Mouse (Mus musculus) spleen, adult 2 months (tissue): Measurements from ENCODE around the gene Inpp1. TPM values are rescaled to one million over a fixed set of nuclear protein-coding genes. Genes with fewer than 3 reads are reported as not detected.
A peak's percentile ranks its signal among the peaks of the same experiment; 100 is the strongest.

Experiments
- DNase-seq, 2 experiments: peaks; one replicate each; pipeline versions ENCODE4 v3.0.0 to v3.0.0-alpha.2; 2012 to 2021; ENCODE audit warnings: low spot score in 2 of 2, low read depth in 1 of 2
- H3K27ac ChIP-seq: fragments of 200-500 bp; 2 replicates; pipeline ENCODE4 v1.5.1; 2012; ENCODE audit warnings: low read length, inconsistent platforms; ENCODE audit not compliant: insufficient read depth
- H3K27me3 ChIP-seq: fragments of 200-500 bp; 2 replicates; pipeline ENCODE4 v1.6.1; 2012; ENCODE audit warnings: mild to moderate bottlenecking, moderate library complexity, low read length, inconsistent platforms; ENCODE audit not compliant: control insufficient read depth, insufficient read depth
- H3K36me3 ChIP-seq: fragments of 200-500 bp; 2 replicates; pipeline ENCODE4 v1.6.1; 2012; ENCODE audit warnings: mild to moderate bottlenecking, low read length, inconsistent platforms; ENCODE audit not compliant: control insufficient read depth, insufficient read depth
- H3K4me1 ChIP-seq: fragments of 200-500 bp; 2 replicates; pipeline ENCODE4 v1.6.1; 2011; ENCODE audit warnings: inconsistent platforms; ENCODE audit not compliant: control insufficient read depth, insufficient read depth, insufficient read length
- H3K4me3 ChIP-seq: fragments of 200-500 bp; 2 replicates; pipeline ENCODE4 v1.5.1; 2011; ENCODE audit warnings: mild to moderate bottlenecking, inconsistent platforms; ENCODE audit not compliant: insufficient read depth, insufficient read length; ENCODE audit errors: extremely low read depth
- CTCF ChIP-seq: fragments of 200-500 bp; IDR thresholded peaks from 2 replicates; pipeline ENCODE4 v1.5.1; 2011; ENCODE audit warnings: mild to moderate bottlenecking, inconsistent platforms; ENCODE audit not compliant: insufficient read depth, insufficient read length, insufficient replicate concordance; ENCODE audit errors: extremely low read depth
- POLR2A ChIP-seq: fragments of 200-500 bp; IDR thresholded peaks from 2 replicates; pipeline ENCODE4 v1.6.1; 2011; ENCODE audit warnings: low read depth, low read length, inconsistent platforms
- WGBS: fragments of 180-500 bp; shearing (Covaris S2); methylation state at CpG from one replicate; pipeline ENCODE4 v1.1.7; 2018; 5-methylcytosine and 5-hydroxymethylcytosine counted together
- polyA plus RNA-seq: library from polyadenylated mRNA; depleted of rRNA; stranded (reverse); fragments of >200 nt; gene quantifications from 2 replicates; pipeline ENCODE4 v1.2.3, GENCODE M21; 2012

Inpp1 gene
- polyA plus RNA-seq, 1 experiment, result 11.3 TPM

- no peaks in the 10 kb centered on the region for H3K27me3 ChIP-seq
- no peak for TF ChIP-seq CTCF
- TF ChIP-seq POLR2A, result no peak
- peaks cover 21% of the 10 kb centered on the region for H3K36me3 ChIP-seq
- DNase-seq, result no peak
- peaks cover 5% of the 10 kb centered on the region for H3K4me1 ChIP-seq
- no peak overlapping the region for H3K27ac ChIP-seq
- H3K4me3 ChIP-seq, result no peak overlapping the region
- WGBS, result 88% methylated on average over 2 of the region's 2 CpGs
These were observed 21.6 kb downstream of the Inpp1 start for GRCm38 (mm10) chr1:52795927-52796326.

DNA sequence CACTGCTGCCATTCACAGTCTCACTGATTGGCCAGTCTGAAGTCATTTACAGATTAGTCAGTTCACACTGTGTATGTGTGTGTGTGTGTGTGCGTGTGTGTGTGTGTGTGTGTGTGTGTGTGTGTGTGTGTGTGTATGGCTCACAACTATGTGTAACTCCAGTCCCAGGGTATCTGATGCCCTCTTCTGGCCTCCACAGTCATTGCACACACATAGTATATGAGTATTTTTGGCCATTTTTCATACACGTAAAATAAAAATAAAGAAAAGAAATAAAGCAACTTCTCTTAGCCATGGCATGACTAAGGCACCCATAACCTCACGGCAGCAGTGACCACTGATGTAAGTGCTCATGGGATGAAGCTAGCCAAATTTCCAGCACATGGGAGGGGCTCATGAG, 23.8 kb downstream of the Inpp1 start:
- WGBS, result 85% methylated on average over 3 of the region's 3 CpGs

DNA sequence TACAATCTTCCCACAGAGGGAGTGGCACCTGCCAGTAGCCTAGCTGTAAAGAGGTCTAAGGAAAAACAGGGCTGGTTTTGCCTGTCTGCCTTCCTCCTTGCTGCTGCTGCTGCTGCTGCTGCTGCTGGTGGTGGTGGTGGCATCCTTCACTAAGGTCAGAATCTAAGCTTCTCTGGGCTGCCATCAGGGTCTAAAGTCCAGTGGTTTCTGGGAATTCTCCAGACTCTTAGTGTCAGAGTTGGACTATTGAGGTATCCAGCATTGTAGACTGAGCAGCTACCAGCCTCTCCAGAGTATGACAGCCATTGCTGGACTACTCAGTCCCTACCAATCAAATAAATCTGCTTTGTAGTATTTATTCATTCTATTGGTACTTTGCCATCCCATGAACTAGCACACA, 24.8 kb downstream of the Inpp1 start:
- DNase-seq, result no peak
- no peaks in the 10 kb centered on the region for H3K4me1 ChIP-seq
- H3K27ac ChIP-seq, result no peak overlapping the region
- TF ChIP-seq POLR2A (no peak), CTCF (no peak)
- H3K36me3 ChIP-seq, result peaks cover 35% of the 10 kb centered on the region
- H3K27me3 ChIP-seq, result no peaks in the 10 kb centered on the region
- no peak overlapping the region for H3K4me3 ChIP-seq

More for the DNA sequence above, 23.8 kb downstream of the Inpp1 start:
- DNase-seq, result no peak
- no peak overlapping the region for H3K27ac ChIP-seq
- H3K27me3 ChIP-seq, result no peaks in the 10 kb centered on the region
- no peaks in the 10 kb centered on the region; the same call in 1 of the 2 replicates for H3K4me1 ChIP-seq
- H3K4me3 ChIP-seq, result no peak overlapping the region
- TF ChIP-seq POLR2A, result no peak
- no peak for TF ChIP-seq CTCF
- peaks cover 35% of the 10 kb centered on the region for H3K36me3 ChIP-seq

DNA sequence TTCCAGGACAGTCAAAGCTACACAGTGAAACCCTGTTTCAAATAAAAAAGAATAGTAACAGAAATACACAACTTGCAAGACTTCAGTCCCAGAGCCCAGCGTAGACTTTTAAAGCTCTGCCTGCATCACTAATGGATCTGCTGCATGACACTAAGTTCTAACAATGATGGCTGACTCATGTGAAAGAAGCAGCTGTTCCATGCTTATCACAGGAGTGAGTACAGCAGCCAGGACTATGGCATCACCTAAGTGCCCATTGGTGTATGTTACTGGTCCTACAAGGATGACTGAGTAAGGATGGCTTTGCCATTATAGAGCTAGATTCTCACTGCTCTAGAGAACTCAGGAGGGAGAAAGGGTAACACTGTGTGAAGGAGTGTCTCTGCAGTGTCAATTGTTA, 30.2 kb downstream of the Inpp1 start:
- H3K36me3 ChIP-seq, result peaks cover 20% of the 10 kb centered on the region
- no peaks in the 10 kb centered on the region for H3K4me1 ChIP-seq
- TF ChIP-seq CTCF (no peak), POLR2A (no peak)
- H3K4me3 ChIP-seq, result no peak overlapping the region
- H3K27ac ChIP-seq, result no peak overlapping the region
- H3K27me3 ChIP-seq, result no peaks in the 10 kb centered on the region
- WGBS, result 95% methylated on average over 1 of the region's 1 CpGs
- DNase-seq, result no peak

- no peak overlapping the region for H3K27ac ChIP-seq
- 83% methylated on average over 7 of the region's 7 CpGs for WGBS
- no peaks in the 10 kb centered on the region for H3K36me3 ChIP-seq
- no peaks in the 10 kb centered on the region for H3K27me3 ChIP-seq
- H3K4me1 ChIP-seq, result peaks cover 3% of the 10 kb centered on the region; the same call in 1 of the 2 replicates
- no peak for DNase-seq
- no peak overlapping the region for H3K4me3 ChIP-seq
- TF ChIP-seq CTCF, result no peak
- no peak for TF ChIP-seq POLR2A
These were observed 52.0 kb downstream of the Inpp1 start for GRCm38 (mm10) chr1:52765176-52766111.

DNA sequence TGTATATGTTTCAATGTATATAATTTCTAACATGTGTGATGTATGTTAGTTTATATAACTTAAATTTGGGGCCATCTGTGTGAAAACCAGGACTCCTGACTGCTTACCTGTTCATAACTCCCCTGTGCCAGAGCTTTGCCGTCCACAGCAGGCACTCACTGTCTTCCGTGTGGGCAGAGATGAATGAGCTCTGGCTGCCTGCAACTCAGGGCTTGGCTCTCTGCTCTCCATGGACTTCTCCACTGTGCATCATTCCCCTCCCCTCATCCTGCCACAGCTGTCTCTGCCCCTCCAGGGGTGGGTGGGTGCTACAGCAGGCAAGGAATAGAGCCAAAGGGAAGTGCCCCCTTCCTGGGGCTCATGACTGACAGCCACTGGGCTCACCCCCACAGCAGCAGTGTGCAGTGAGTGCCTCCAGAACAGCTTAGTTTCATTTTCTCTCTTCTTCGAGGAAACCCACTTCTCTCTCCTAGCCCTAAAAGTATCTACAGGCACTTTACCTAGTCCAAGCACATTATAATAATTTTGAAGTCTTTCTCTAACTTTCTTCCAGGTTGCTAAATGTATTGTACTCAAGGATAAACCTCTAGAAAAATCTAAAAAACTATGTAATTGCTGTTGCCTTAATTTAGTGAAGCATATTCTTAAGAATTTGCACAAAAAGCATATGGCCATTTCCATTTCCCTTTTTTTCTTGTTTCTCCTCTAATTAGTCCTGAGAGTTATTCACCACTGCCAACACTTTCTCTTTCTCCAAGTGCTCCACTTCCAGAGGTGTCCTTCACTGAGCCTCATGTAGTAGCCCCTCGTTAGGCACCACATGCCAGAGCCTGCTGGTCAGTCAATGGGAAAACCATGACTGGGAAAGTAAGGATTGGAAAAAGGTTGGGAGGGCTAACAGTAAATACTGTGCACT, 53.3 kb downstream of the Inpp1 start:
- H3K27ac ChIP-seq, result no peak overlapping the region
- WGBS, result 37% methylated on average over 4 of the region's 4 CpGs
- H3K36me3 ChIP-seq, result no peaks in the 10 kb centered on the region
- H3K4me1 ChIP-seq, result peaks cover 3% of the 10 kb centered on the region; the same call in 1 of the 2 replicates
- DNase-seq, result no peak
- TF ChIP-seq CTCF (no peak), POLR2A (no peak)
- H3K27me3 ChIP-seq, result no peaks in the 10 kb centered on the region
- peak overlapping the region; percentile 5; the same call in 1 of the 2 replicates for H3K4me3 ChIP-seq
